Mouse (Mus musculus) kidney, adult 18-20 months (tissue): ENCODE measurements around the gene Trim12a.
A peak's percentile ranks its signal among the peaks of the same experiment; 100 is the strongest.
"Not testable (repeated sequence)": the region's sequence is repeated elsewhere in the genome, so short reads cannot be mapped to it uniquely, and the experiment has no call there.

ENCODE experiments used
- DNase-seq: peaks from one replicate; pipeline ENCODE4 v3.0.0; 2021

Trim12a gene

GRCm38 (mm10) chr7:104315369-104316080 lies at the start of gene Trim12a:
Trim12a (minus strand) TSS chr7:104315466.
- not testable (repeated sequence) for DNase-seq

GRCm38 (mm10) chr7:104353600-104353967 lies 38.3 kb upstream of the Trim12a start:
- no peak for DNase-seq

GRCm38 (mm10) chr7:104352717-104353599 lies 37.7 kb upstream of the Trim12a start, which contains the start of gene Trim12c:
Trim12c (minus strand) TSS chr7:104353362.
- DNase-seq = peak; percentile 68

GRCm38 (mm10) chr7:104348043-104348442 lies 32.8 kb upstream of the Trim12a start:
- not testable (repeated sequence) for DNase-seq

- not testable (repeated sequence) for DNase-seq
Measured at GRCm38 (mm10) chr7:104340744-104341143, 25.5 kb upstream of the Trim12a start.

GRCm38 (mm10) chr7:104335547-104335946 lies 20.3 kb upstream of the Trim12a start:
- not testable (repeated sequence) for DNase-seq

GRCm38 (mm10) chr7:104329171-104329570 lies 13.9 kb upstream of the Trim12a start, which contains the start of gene Trim34b:
Trim34b (plus strand) TSS chr7:104329471.
- not testable (repeated sequence) for DNase-seq

- DNase-seq = no peak
Measured at GRCm38 (mm10) chr7:104322028-104322427, 6.8 kb upstream of the Trim12a start.

GRCm38 (mm10) chr7:104314796-104315353 lies 391 bp downstream of the Trim12a start:
- DNase-seq = peak; percentile 7

GRCm38 (mm10) chr7:104291638-104292400 lies 23.4 kb downstream of the Trim12a start:
- DNase-seq = no peak

GRCm38 (mm10) chr7:104290641-104291040 lies 24.6 kb downstream of the Trim12a start:
- no peak for DNase-seq

GRCm38 (mm10) chr7:104287576-104288443 lies 27.5 kb downstream of the Trim12a start, which contains the start of gene Trim5:
Trim5 (minus strand) TSS chr7:104288094.
- DNase-seq = peak; percentile 11

GRCm38 (mm10) chr7:104279361-104279760 lies 35.9 kb downstream of the Trim12a start:
- not testable (repeated sequence) for DNase-seq

GRCm38 (mm10) chr7:104265335-104265734 lies 49.9 kb downstream of the Trim12a start:
- not testable (repeated sequence) for DNase-seq

- DNase-seq = not testable (repeated sequence)
Measured at GRCm38 (mm10) chr7:104260380-104260779, 54.9 kb downstream of the Trim12a start.
